Mouse (Mus musculus): ENCODE data around the gene Ddi2.

GRCm38 (mm10) chr4:141717633-141718032, 5.6 kb downstream of the Ddi2 start:
- TF ChIP-seq ZNF384 (IDR thresholded peaks at IDR 0.05; ENCODE audit: low read depth, low read length) (no peak), MAFK (IDR thresholded peaks at IDR 0.05; ENCODE audit: insufficient read depth, low read depth, low read length) (no peak), ZC3H11A (IDR thresholded peaks at IDR 0.05; ENCODE audit: borderline replicate concordance, low read depth, low read length) (no peak)

Data from ES-E14 (cell line).